Mouse (Mus musculus): Measurements from ENCODE around the gene Muc15. TPM values are rescaled to one million over a fixed set of nuclear protein-coding genes. Genes with fewer than 3 reads are reported as not detected.

Muc15 gene
- total and polyA plus RNA-seq, 3 experiments = not detected

DNA sequence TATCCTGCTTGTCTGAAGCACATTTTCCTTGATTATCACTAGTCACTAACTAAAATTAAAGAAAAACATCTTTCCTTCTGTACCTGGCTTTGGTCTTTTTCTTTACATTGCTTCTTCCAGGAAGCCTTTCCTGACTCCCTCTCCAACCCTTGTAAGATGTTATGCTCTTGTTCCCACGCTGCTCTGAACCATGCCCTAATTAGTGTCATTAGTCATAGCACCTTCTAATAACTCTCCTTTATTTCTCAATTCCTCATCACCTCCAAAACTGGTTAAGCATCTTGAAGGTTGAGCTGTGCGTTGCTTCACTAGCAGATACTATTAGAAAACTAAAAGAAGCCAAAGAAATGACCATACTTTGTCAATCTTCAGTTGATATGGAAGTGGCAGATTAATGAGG, 36.4 kb downstream of the Muc15 start:
- TF ChIP-seq USF2 (conservative IDR thresholded peaks at IDR 0.05; ENCODE audit: low read depth, low read length) (no peak), ZKSCAN1 (IDR thresholded peaks at IDR 0.05; ENCODE audit: borderline replicate concordance, low read depth, low read length) (no peak), NELFE (IDR thresholded peaks at IDR 0.05; ENCODE audit: low read depth, low read length) (no peak), USF1 (IDR thresholded peaks at IDR 0.05; ENCODE audit: low read depth, low read length) (no peak), CHD1 (IDR thresholded peaks at IDR 0.05; ENCODE audit: low read depth, low read length) (no peak), IRF4 (IDR thresholded peaks at IDR 0.05; ENCODE audit: low read depth, low read length) (no peak), HCFC1 (IDR thresholded peaks at IDR 0.05; ENCODE audit: low read depth, low read length) (no peak), MAX (IDR thresholded peaks at IDR 0.05; ENCODE audit: low read length) (no peak), POLR2A (IDR thresholded peaks at IDR 0.05; ENCODE audit: low read depth, low read length) (no peak), ELF1 (IDR thresholded peaks at IDR 0.05; ENCODE audit: low read depth, low read length) (no peak), MEF2A (IDR thresholded peaks at IDR 0.05; ENCODE audit: borderline replicate concordance, low read depth, low read length) (no peak)
- no peak overlapping the region for H3K4me2 ChIP-seq (ENCODE audit: insufficient read depth, low read depth, poor library complexity, severe bottlenecking)
- no peak overlapping the region for H3K9ac ChIP-seq (ENCODE audit: insufficient read depth, low read depth)
- no peak overlapping the region for H3K27ac ChIP-seq (ENCODE audit: insufficient read depth, low read depth)
- no peak for DNase-seq (ENCODE audit: extremely low read depth)
- dilution Hi-C loops (cut with MboI; ENCODE audit: extremely low pct_ligation_motif_present, extremely low pct_unique_long_range_greater_than_20kb, low sequenced_read_pairs) = no loop called here
- H3K4me3 ChIP-seq (replicated peaks in 1 of 3; ENCODE audit: low read depth in 2 of 3, low read length in 2 of 3, poor library complexity in 1 of 3) = no peak overlapping the region
- H3K4me1 ChIP-seq (ENCODE audit: control insufficient read depth in 1 of 2, insufficient read depth in 2 of 2) = no peaks in the 10 kb centered on the region
- no peaks in the 10 kb centered on the region for H3K36me3 ChIP-seq (replicated peaks in 1 of 2; ENCODE audit: control insufficient read depth in 1 of 2, insufficient read depth in 1 of 2, low read length in 1 of 2)
- no peaks in the 10 kb centered on the region for H3K79me2 ChIP-seq (replicated peaks; ENCODE audit: control insufficient read depth, extremely low read depth, insufficient read depth, poor library complexity, severe bottlenecking)
- H3K9me3 ChIP-seq (replicated peaks; ENCODE audit: low read length) = peaks cover 15% of the 10 kb centered on the region
- in situ Hi-C loops (cut with MboI; ENCODE audit: low pct_ligation_motif_present, low pct_unique_long_range_greater_than_20kb, low sequenced_read_pairs) = no loop called here
- no peaks in the 10 kb centered on the region for H3K27me3 ChIP-seq (replicated peaks)

DNA sequence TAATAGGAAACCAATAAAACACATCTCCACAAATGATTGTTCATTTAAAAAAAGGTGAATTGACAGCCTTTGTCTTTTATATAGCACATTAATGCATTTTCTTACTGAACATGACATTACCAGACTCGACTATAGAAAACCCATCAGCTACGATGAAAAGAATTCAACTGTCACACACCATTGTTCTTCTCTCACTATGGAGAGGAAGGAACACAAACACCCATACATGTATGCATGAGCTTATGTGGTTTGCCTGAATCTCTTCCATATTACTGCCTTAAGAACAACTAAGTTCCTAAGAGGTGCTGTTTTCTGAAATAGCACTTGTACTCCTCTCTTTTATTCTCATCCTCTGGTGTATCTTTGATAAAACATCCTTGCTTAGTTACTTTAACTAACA, 38.3 kb downstream of the Muc15 start:
- Histone ChIP-seq H3K4me2 (ENCODE audit: insufficient read depth, low read depth, poor library complexity, severe bottlenecking) (no peak overlapping the region), H3K36me3 (replicated peaks in 1 of 2; ENCODE audit: control insufficient read depth in 1 of 2, insufficient read depth in 1 of 2, low read length in 1 of 2) (no peaks in the 10 kb centered on the region), H3K9me3 (replicated peaks; ENCODE audit: low read length) (peaks cover 15% of the 10 kb centered on the region), H3K27ac (ENCODE audit: insufficient read depth, low read depth) (no peak overlapping the region), H3K79me2 (replicated peaks; ENCODE audit: control insufficient read depth, extremely low read depth, insufficient read depth, poor library complexity, severe bottlenecking) (no peaks in the 10 kb centered on the region), H3K27me3 (replicated peaks) (no peaks in the 10 kb centered on the region), H3K4me1 (ENCODE audit: control insufficient read depth in 1 of 2, insufficient read depth in 2 of 2) (no peaks in the 10 kb centered on the region), H3K9ac (ENCODE audit: insufficient read depth, low read depth) (no peak overlapping the region), H3K4me3 (replicated peaks in 1 of 3; ENCODE audit: low read depth in 2 of 3, low read length in 2 of 3, poor library complexity in 1 of 3) (no peak overlapping the region)
- dilution Hi-C loops (cut with MboI; ENCODE audit: extremely low pct_ligation_motif_present, extremely low pct_unique_long_range_greater_than_20kb, low sequenced_read_pairs) = no loop called here
- TF ChIP-seq SMC3 (IDR thresholded peaks at IDR 0.05; ENCODE audit: low read depth, low read length) = no peak
- no peak for TF ChIP-seq RAD21 (IDR thresholded peaks at IDR 0.05; ENCODE audit: low read depth, low read length)
- DNase-seq (ENCODE audit: extremely low read depth) = no peak
- in situ Hi-C loops (cut with MboI; ENCODE audit: low pct_ligation_motif_present, low pct_unique_long_range_greater_than_20kb, low sequenced_read_pairs) = no loop called here

DNA sequence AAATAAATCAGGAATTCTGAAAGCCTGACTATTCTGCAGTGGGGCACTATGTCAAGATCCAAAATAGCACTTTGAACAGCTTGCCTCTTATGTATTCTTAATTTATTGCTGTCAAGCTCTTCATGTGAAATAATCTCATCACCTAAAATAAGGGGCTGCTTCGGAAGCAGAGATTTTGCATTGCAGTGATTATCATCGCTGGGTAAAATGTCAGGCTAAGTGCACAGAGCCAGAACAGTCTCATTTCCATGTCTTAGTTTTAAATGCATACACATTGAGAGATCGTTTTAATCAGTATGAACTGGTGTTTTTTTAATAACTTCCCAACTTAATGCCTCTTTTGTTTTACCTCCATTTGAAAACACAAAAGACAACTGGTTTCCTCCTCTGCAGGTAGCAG, 66.3 kb downstream of the Muc15 start:
- H3K4me2 ChIP-seq (ENCODE audit: insufficient read depth, low read depth, poor library complexity, severe bottlenecking) = no peak overlapping the region
- peaks cover 21% of the 10 kb centered on the region for H3K9me3 ChIP-seq (replicated peaks; ENCODE audit: low read length)
- H3K4me1 ChIP-seq (ENCODE audit: control insufficient read depth in 1 of 2, insufficient read depth in 2 of 2) = no peaks in the 10 kb centered on the region
- no peaks in the 10 kb centered on the region for H3K27me3 ChIP-seq (replicated peaks)
- H3K9ac ChIP-seq (ENCODE audit: insufficient read depth, low read depth) = no peak overlapping the region
- in situ Hi-C loops (cut with MboI; ENCODE audit: low pct_ligation_motif_present, low pct_unique_long_range_greater_than_20kb, low sequenced_read_pairs) = no loop called here
- TF ChIP-seq MAX (IDR thresholded peaks at IDR 0.05; ENCODE audit: low read length) = no peak
- TF ChIP-seq USF2 (conservative IDR thresholded peaks at IDR 0.05; ENCODE audit: low read depth, low read length) = no peak
- no peak for TF ChIP-seq MYC (IDR thresholded peaks at IDR 0.05; ENCODE audit: low read depth, low read length)
- no peak for TF ChIP-seq ETS1 (conservative IDR thresholded peaks at IDR 0.05; ENCODE audit: low read depth, low read length)
- TF ChIP-seq ZMIZ1 (IDR thresholded peaks at IDR 0.05; ENCODE audit: low read depth, low read length) = no peak
- no peak for TF ChIP-seq EP300 (IDR thresholded peaks at IDR 0.05; ENCODE audit: low read length)
- no peak for TF ChIP-seq TCF12 (IDR thresholded peaks at IDR 0.05; ENCODE audit: low read depth, low read length)
- no peak for TF ChIP-seq POLR2AphosphoS2 (IDR thresholded peaks at IDR 0.05; ENCODE audit: low read depth, low read length)
- no peak for TF ChIP-seq NELFE (IDR thresholded peaks at IDR 0.05; ENCODE audit: low read depth, low read length)
- TF ChIP-seq SIN3A (IDR thresholded peaks at IDR 0.05; ENCODE audit: low read length) = no peak
- no peak for TF ChIP-seq JUN (IDR thresholded peaks at IDR 0.05; ENCODE audit: insufficient read depth, low read depth, low read length)
- no peak for TF ChIP-seq RAD21 (IDR thresholded peaks at IDR 0.05; ENCODE audit: low read depth, low read length)
- TF ChIP-seq ZC3H11A (IDR thresholded peaks at IDR 0.05; ENCODE audit: low read depth, low read length) = no peak
- no peak for TF ChIP-seq USF1 (IDR thresholded peaks at IDR 0.05; ENCODE audit: low read depth, low read length)
- no peak for TF ChIP-seq CTCF (conservative IDR thresholded peaks at IDR 0.05 in 1 of 2, IDR thresholded peaks at IDR 0.05 in 1 of 2; ENCODE audit: low read depth in 2 of 2, low read length in 2 of 2)
- H3K79me2 ChIP-seq (replicated peaks; ENCODE audit: control insufficient read depth, extremely low read depth, insufficient read depth, poor library complexity, severe bottlenecking) = no peaks in the 10 kb centered on the region
- DNase-seq (ENCODE audit: extremely low read depth) = no peak
- H3K36me3 ChIP-seq (replicated peaks in 1 of 2; ENCODE audit: control insufficient read depth in 1 of 2, insufficient read depth in 1 of 2, low read length in 1 of 2) = no peaks in the 10 kb centered on the region
- dilution Hi-C loops (cut with MboI; ENCODE audit: extremely low pct_ligation_motif_present, extremely low pct_unique_long_range_greater_than_20kb, low sequenced_read_pairs) = no loop called here
- H3K27ac ChIP-seq (ENCODE audit: insufficient read depth, low read depth) = no peak overlapping the region
- no peak overlapping the region for H3K4me3 ChIP-seq (replicated peaks in 1 of 3; ENCODE audit: low read depth in 2 of 3, low read length in 2 of 3, poor library complexity in 1 of 3)

All from CH12.LX (cell line).